Mouse (Mus musculus) hindbrain, embryonic 13.5 days (tissue): ENCODE results near the gene Dhx34. TPM values are rescaled to one million over a fixed set of nuclear protein-coding genes. Genes with fewer than 3 reads are reported as not detected.
A peak's percentile ranks its signal among the peaks of the same experiment; 100 is the strongest.

Experiments
- ATAC-seq: fragments of 200-750 bp; cut with Nextera tagmentation; 2 replicates; pipeline ENCODE4 v1.8.0; 2017; ENCODE audit warnings: moderate TSS enrichment; ENCODE audit not compliant: low FRiP score
- H3K27ac ChIP-seq: fragments of 300-500 bp; sonication (generic); 2 replicates; pipeline ENCODE4 v1.5.1; 2015; ENCODE audit warnings: inconsistent platforms, mild to moderate bottlenecking, moderate library complexity
- H3K27me3 ChIP-seq: fragments of 300-500 bp; sonication (generic); 2 replicates; pipeline ENCODE4 v1.6.1; 2015; ENCODE audit warnings: mild to moderate bottlenecking, inconsistent platforms
- H3K36me3 ChIP-seq: fragments of 300-500 bp; sonication (generic); 2 replicates; pipeline ENCODE4 v1.6.1; 2015; ENCODE audit warnings: mild to moderate bottlenecking, inconsistent platforms
- H3K4me1 ChIP-seq: fragments of 300-500 bp; sonication (generic); replicated peaks from 2 replicates; pipeline ENCODE4 v1.6.1; 2015; ENCODE audit warnings: inconsistent platforms
- H3K4me2 ChIP-seq: fragments of 300-500 bp; sonication (generic); 2 replicates; pipeline ENCODE4 v1.6.1; 2015; ENCODE audit warnings: inconsistent platforms, mild to moderate bottlenecking, moderate library complexity
- H3K4me3 ChIP-seq: fragments of 300-500 bp; sonication (generic); 2 replicates; pipeline ENCODE4 v1.5.1; 2015; ENCODE audit warnings: mild to moderate bottlenecking, inconsistent platforms
- H3K9ac ChIP-seq: fragments of 300-500 bp; sonication (generic); 2 replicates; pipeline ENCODE4 v1.6.1; 2015; ENCODE audit warnings: mild to moderate bottlenecking, inconsistent platforms
- H3K9me3 ChIP-seq: fragments of 300-500 bp; sonication (generic); 2 replicates; pipeline ENCODE4 v1.6.1; 2016; ENCODE audit warnings: inconsistent platforms
- WGBS: fragments of 180-500 bp; shearing (Covaris S2); methylation state at CpG from one replicate; pipeline ENCODE4 v1.1.7; 2015; 5-methylcytosine and 5-hydroxymethylcytosine counted together
- polyA plus RNA-seq: library from polyadenylated mRNA; unstranded; fragments of >200 nt; fragmentation: Nextera tagmentation; extraction: Ambion mirVana; gene quantifications from 2 replicates; pipeline ENCODE4 v1.2.1, GENCODE M21; 2015

The Dhx34 gene
- polyA plus RNA-seq, 1 experiment from 2014 or later, result 13.5 TPM

GRCm38 (mm10) chr7:16207496-16207895, 14.3 kb downstream of the Dhx34 start:
- 87% methylated on average over 10 of the region's 10 CpGs for WGBS
- ATAC-seq, result no peak
- H3K9ac ChIP-seq, result peak overlapping the region; percentile 39; the same call in 1 of the 2 replicates
- H3K4me1 ChIP-seq, result no peaks in the 10 kb centered on the region
- no peaks in the 10 kb centered on the region for H3K9me3 ChIP-seq
- H3K27ac ChIP-seq, result no peak overlapping the region
- H3K4me3 ChIP-seq, result no peak overlapping the region
- no peaks in the 10 kb centered on the region for H3K27me3 ChIP-seq
- H3K36me3 ChIP-seq, result peaks cover 91% of the 10 kb centered on the region
- no peak overlapping the region for H3K4me2 ChIP-seq

GRCm38 (mm10) chr7:16207076-16207475, 14.8 kb downstream of the Dhx34 start:
- Histone ChIP-seq H3K27ac (no peak overlapping the region), H3K9ac (no peak overlapping the region), H3K4me3 (no peak overlapping the region), H3K9me3 (no peaks in the 10 kb centered on the region), H3K4me1 (no peaks in the 10 kb centered on the region), H3K27me3 (no peaks in the 10 kb centered on the region), H3K36me3 (peaks cover 93% of the 10 kb centered on the region), H3K4me2 (no peak overlapping the region)
- ATAC-seq, result no peak
- WGBS, result 86% methylated on average over 7 of the region's 7 CpGs

GRCm38 (mm10) chr7:16204791-16205190, 17.0 kb downstream of the Dhx34 start:
- H3K36me3 ChIP-seq, result peaks cover 93% of the 10 kb centered on the region
- no peaks in the 10 kb centered on the region for H3K9me3 ChIP-seq

GRCm38 (mm10) chr7:16203505-16203903, 18.3 kb downstream of the Dhx34 start:
- WGBS, result 95% methylated on average over 13 of the region's 13 CpGs
- H3K4me3 ChIP-seq, result no peak overlapping the region
- peaks cover 93% of the 10 kb centered on the region for H3K36me3 ChIP-seq
- no peak overlapping the region for H3K4me2 ChIP-seq
- no peaks in the 10 kb centered on the region for H3K27me3 ChIP-seq
- no peak overlapping the region for H3K9ac ChIP-seq
- no peaks in the 10 kb centered on the region for H3K9me3 ChIP-seq
- H3K4me1 ChIP-seq, result no peaks in the 10 kb centered on the region
- no peak for ATAC-seq
- no peak overlapping the region for H3K27ac ChIP-seq

More at GRCm38 (mm10) chr7:16204791-16205190, 17.0 kb downstream of the Dhx34 start:
- WGBS, result 83% methylated on average over 9 of the region's 9 CpGs
- H3K27me3 ChIP-seq, result no peaks in the 10 kb centered on the region
- no peak overlapping the region for H3K4me2 ChIP-seq
- no peak for ATAC-seq
- no peak overlapping the region for H3K4me3 ChIP-seq
- H3K9ac ChIP-seq, result no peak overlapping the region
- H3K4me1 ChIP-seq, result no peaks in the 10 kb centered on the region
- no peak overlapping the region for H3K27ac ChIP-seq

DNA sequence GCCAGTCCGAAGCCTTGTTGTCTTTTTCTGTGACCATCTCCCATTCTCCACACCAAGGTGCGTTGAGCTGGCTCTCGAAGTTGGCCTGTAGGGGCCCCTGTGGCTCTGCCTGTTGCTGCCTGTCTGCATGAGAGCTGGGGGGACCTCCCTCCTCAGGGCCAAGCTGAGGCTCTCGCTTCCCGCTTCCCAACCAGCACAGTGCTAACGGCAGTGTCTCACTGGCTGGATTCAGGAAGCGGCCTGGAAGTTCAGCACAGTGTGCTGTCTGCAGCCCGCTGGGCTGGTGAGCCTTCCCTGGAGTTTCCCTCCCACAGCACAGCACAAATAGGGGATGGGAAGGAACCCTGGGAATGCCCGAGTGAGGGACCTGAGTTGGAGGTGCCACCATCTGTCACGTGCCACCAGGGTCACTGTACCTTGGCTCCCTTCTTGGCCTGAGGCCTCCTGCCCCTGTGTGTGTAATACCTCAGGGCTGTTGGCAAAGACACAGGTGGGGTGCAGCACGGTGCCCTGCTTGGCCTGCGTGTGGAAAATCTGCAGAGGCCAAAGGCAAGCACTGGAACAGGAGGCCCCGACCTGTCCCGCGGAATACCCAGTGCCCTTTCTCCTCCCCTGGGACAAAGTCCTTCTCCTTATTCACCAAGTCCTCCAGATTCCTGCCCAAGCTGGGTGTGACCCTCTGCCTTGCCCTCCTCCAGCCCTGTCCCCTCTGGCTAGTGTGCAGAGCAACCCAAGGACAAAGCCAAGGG, 18.9 kb downstream of the Dhx34 start:
- 85% methylated on average over 15 of the region's 15 CpGs for WGBS
- no peaks in the 10 kb centered on the region for H3K9me3 ChIP-seq
- H3K27ac ChIP-seq, result no peak overlapping the region
- H3K4me1 ChIP-seq, result no peaks in the 10 kb centered on the region
- no peaks in the 10 kb centered on the region for H3K27me3 ChIP-seq
- no peak overlapping the region for H3K4me3 ChIP-seq
- ATAC-seq, result no peak
- H3K36me3 ChIP-seq, result peaks cover 96% of the 10 kb centered on the region
- H3K9ac ChIP-seq, result no peak overlapping the region
- no peak overlapping the region for H3K4me2 ChIP-seq

DNA sequence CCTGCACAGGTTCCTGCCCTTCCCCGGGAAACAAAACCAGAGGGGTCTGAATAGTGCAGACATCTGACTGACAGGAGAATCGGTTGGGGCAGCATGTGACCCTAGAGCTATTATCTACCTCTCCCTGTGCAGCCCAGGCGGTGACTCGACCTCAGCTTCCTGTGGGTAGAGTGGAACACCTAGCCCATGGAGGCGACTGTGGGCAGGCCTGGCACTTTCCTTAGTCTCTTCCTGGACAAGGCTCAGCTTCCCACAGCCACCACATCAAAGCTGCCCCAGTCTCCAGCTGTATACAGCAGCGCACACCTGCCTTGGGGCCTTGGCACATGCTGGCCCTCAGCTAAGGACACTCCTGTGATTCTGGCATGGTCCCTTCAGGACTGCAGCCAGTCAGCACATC, 20.7 kb downstream of the Dhx34 start:
- H3K4me1 ChIP-seq, result no peaks in the 10 kb centered on the region
- ATAC-seq, result no peak
- no peak overlapping the region for H3K4me2 ChIP-seq
- peaks cover 99% of the 10 kb centered on the region for H3K36me3 ChIP-seq
- 88% methylated on average over 6 of the region's 6 CpGs for WGBS
- no peak overlapping the region for H3K27ac ChIP-seq
- H3K4me3 ChIP-seq, result no peak overlapping the region
- no peaks in the 10 kb centered on the region for H3K27me3 ChIP-seq
- no peaks in the 10 kb centered on the region for H3K9me3 ChIP-seq
- no peak overlapping the region for H3K9ac ChIP-seq

- no peaks in the 10 kb centered on the region for H3K27me3 ChIP-seq
- peaks cover 84% of the 10 kb centered on the region for H3K36me3 ChIP-seq
- H3K9ac ChIP-seq, result no peak overlapping the region
- H3K4me1 ChIP-seq, result no peaks in the 10 kb centered on the region
- H3K27ac ChIP-seq, result no peak overlapping the region
- no peak overlapping the region for H3K4me3 ChIP-seq
- WGBS, result 91% methylated on average over 11 of the region's 11 CpGs
- no peaks in the 10 kb centered on the region for H3K9me3 ChIP-seq
- no peak for ATAC-seq
- no peak overlapping the region for H3K4me2 ChIP-seq
Measured at GRCm38 (mm10) chr7:16198540-16198939, 23.3 kb downstream of the Dhx34 start.

DNA sequence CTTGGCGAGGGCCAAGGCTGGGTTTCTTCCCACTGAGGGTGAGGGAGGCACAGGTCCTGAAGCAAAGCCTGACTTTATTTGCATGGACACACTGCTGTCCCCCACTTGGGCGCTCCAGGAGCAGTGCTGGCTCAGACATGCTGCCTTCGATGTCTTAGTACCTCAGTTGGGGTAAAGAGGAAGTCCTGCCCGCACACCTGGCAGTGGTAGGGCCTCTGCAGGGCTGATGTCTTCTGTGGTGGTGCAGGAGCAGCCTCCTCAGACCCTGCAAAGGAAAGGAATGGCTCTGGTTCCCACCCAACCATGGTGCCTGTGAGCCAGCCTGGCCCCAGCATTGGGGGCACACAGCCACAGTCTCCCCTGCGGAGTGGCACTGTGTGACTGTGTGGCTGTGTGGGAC, 24.7 kb downstream of the Dhx34 start:
- Histone ChIP-seq H3K9ac (no peak overlapping the region), H3K4me2 (no peak overlapping the region), H3K27me3 (no peaks in the 10 kb centered on the region), H3K4me3 (no peak overlapping the region), H3K4me1 (0 out of 2 replicates have a peak, but pooled peaks cover 2% of the 10 kb centered on the region), H3K9me3 (no peaks in the 10 kb centered on the region), H3K27ac (no peak overlapping the region), H3K36me3 (peaks cover 70% of the 10 kb centered on the region)
- WGBS, result 81% methylated on average over 5 of the region's 5 CpGs
- no peak for ATAC-seq

GRCm38 (mm10) chr7:16196616-16197015, 25.2 kb downstream of the Dhx34 start:
- Histone ChIP-seq H3K27ac (no peak overlapping the region), H3K4me1 (0 out of 2 replicates have a peak, but pooled peaks cover 3% of the 10 kb centered on the region), H3K4me3 (no peak overlapping the region), H3K9ac (no peak overlapping the region), H3K27me3 (no peaks in the 10 kb centered on the region), H3K36me3 (peaks cover 65% of the 10 kb centered on the region), H3K9me3 (no peaks in the 10 kb centered on the region), H3K4me2 (no peak overlapping the region)
- ATAC-seq, result no peak
- 85% methylated on average over 6 of the region's 6 CpGs for WGBS

- H3K9me3 ChIP-seq, result no peaks in the 10 kb centered on the region
- H3K4me1 ChIP-seq, result 0 out of 2 replicates have a peak, but pooled peaks cover 3% of the 10 kb centered on the region
- no peak overlapping the region for H3K4me2 ChIP-seq
Measured at GRCm38 (mm10) chr7:16193702-16194101, 28.1 kb downstream of the Dhx34 start.

DNA sequence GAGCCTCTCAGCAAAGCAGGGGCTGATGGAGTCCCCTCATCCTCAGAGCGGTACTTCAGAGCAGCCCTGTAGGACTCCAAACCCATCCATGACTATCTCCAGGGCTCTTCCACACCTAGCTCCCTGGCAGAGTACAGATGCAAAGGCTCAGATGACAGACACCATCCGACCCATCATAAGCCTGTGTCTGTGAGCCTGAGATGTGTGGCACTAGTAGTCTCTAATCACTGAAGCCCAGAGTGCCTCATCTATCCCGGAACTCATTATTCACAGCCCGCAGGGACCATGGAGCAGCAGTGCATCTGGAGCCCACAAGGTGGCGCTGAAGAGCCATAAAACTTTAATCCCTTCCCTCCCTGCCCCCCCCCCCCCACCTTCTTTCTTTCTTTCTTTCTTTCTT, 29.5 kb downstream of the Dhx34 start:
- no peak overlapping the region for H3K4me2 ChIP-seq
- no peaks in the 10 kb centered on the region for H3K9me3 ChIP-seq
- H3K27ac ChIP-seq, result no peak overlapping the region
- H3K9ac ChIP-seq, result 0 out of 2 replicates have a peak overlapping the region, but pooled peaks have one; percentile 19
- 18% methylated on average over 5 of the region's 5 CpGs for WGBS
- 0 out of 2 replicates have a peak, but pooled peaks cover 3% of the 10 kb centered on the region for H3K4me1 ChIP-seq
- H3K27me3 ChIP-seq, result peaks cover 6% of the 10 kb centered on the region; the same call in 1 of the 2 replicates
- ATAC-seq, result peak; percentile 60
- no peak overlapping the region for H3K4me3 ChIP-seq
- H3K36me3 ChIP-seq, result peaks cover 22% of the 10 kb centered on the region

More at GRCm38 (mm10) chr7:16193702-16194101, 28.1 kb downstream of the Dhx34 start:
- H3K4me3 ChIP-seq, result no peak overlapping the region
- peaks cover 36% of the 10 kb centered on the region for H3K36me3 ChIP-seq
- peaks cover 6% of the 10 kb centered on the region; the same call in 1 of the 2 replicates for H3K27me3 ChIP-seq
- H3K27ac ChIP-seq, result no peak overlapping the region
- H3K9ac ChIP-seq, result no peak overlapping the region
- WGBS, result 56% methylated on average over 3 of the region's 3 CpGs
- ATAC-seq, result no peak

GRCm38 (mm10) chr7:16187494-16187893, 34.3 kb downstream of the Dhx34 start:
- H3K36me3 ChIP-seq, result peaks cover 42% of the 10 kb centered on the region
- H3K9ac ChIP-seq, result no peak overlapping the region
- H3K27ac ChIP-seq, result no peak overlapping the region
- no peaks in the 10 kb centered on the region for H3K9me3 ChIP-seq
- H3K4me3 ChIP-seq, result no peak overlapping the region
- WGBS, result 85% methylated on average over 8 of the region's 8 CpGs
- ATAC-seq, result no peak
- H3K4me1 ChIP-seq, result 0 out of 2 replicates have a peak, but pooled peaks cover 3% of the 10 kb centered on the region
- H3K27me3 ChIP-seq, result peaks cover 6% of the 10 kb centered on the region; the same call in 1 of the 2 replicates
- no peak overlapping the region for H3K4me2 ChIP-seq

- Histone ChIP-seq H3K27me3 (no peaks in the 10 kb centered on the region), H3K4me1 (no peaks in the 10 kb centered on the region), H3K9me3 (no peaks in the 10 kb centered on the region), H3K36me3 (peaks cover 72% of the 10 kb centered on the region), H3K9ac (no peak overlapping the region), H3K27ac (no peak overlapping the region), H3K4me3 (no peak overlapping the region), H3K4me2 (no peak overlapping the region)
- no peak for ATAC-seq
- WGBS, result 34% methylated on average over 8 of the region's 8 CpGs
Measured at GRCm38 (mm10) chr7:16183663-16184062, 38.2 kb downstream of the Dhx34 start.
